Mouse (Mus musculus): ENCODE data around the gene Gm10642. TPM values are rescaled to one million over a fixed set of nuclear protein-coding genes. Genes with fewer than 3 reads are reported as not detected.
A peak's percentile ranks its signal among the peaks of the same experiment; 100 is the strongest.

The Gm10642 gene
- 3.3 and 3.8 TPM in 2 replicates for polyA plus RNA-seq (2012; ENCODE audit: insufficient read depth, insufficient read length, missing spikeins)

DNA sequence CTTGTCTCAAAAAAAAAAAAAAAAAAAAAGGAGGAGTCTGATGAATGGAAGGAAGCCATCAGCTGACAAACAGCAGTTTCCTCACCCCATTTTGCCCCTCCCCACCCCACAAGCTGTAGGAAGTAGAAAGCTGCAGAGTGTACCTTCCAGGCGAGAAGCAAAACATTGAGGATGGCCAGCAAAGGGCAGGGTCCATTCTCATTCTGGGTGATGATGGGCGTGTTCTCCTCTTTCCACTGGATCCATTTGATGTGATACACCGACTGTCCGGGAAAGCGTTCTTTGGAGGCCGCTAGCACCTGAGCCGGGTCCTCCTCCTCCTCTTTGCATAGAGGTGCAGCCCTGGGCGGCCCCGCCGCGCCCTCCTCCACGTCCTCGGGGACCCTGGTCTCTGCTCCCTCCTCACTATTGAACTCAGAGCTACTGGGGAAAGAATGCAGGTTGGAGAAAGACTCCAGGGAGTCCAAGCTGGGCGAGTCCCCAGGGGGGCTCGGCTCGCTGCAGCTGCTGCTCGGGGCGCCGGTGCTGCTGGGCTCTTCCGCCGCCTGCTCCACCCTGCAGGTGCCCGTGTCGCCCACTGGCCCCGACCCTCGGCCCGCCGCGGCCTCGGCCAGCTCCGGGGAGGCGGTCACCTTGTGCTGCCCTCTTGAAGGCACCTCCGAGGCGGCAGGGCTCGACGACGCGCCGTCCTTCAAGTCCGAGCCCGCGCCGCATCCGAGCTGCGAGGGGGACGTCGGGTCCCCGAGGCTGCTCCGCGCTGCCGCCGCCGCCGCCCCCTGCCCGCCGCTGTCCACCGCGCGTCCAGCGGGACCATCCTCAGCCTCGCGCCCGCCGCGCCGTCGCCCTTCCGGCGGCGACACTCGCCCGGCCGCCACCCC, at the start of gene Gm10642:
Gene Gm10642 (plus strand): TSS at position 122 of the 878 bp plus-strand sequence.
- Histone ChIP-seq H3K4me3 (ENCODE audit: insufficient read depth, low read depth, low read length) (peak within 1 kb of the TSS; percentile 89), H3K27ac (replicated peaks; ENCODE audit: low read depth, low read length) (peak within 1 kb of the TSS; percentile 75), H3K4me1 (ENCODE audit: control insufficient read depth, insufficient read depth, insufficient read length, low read length) (peaks cover 3% of the 10 kb centered on the region)

DNA sequence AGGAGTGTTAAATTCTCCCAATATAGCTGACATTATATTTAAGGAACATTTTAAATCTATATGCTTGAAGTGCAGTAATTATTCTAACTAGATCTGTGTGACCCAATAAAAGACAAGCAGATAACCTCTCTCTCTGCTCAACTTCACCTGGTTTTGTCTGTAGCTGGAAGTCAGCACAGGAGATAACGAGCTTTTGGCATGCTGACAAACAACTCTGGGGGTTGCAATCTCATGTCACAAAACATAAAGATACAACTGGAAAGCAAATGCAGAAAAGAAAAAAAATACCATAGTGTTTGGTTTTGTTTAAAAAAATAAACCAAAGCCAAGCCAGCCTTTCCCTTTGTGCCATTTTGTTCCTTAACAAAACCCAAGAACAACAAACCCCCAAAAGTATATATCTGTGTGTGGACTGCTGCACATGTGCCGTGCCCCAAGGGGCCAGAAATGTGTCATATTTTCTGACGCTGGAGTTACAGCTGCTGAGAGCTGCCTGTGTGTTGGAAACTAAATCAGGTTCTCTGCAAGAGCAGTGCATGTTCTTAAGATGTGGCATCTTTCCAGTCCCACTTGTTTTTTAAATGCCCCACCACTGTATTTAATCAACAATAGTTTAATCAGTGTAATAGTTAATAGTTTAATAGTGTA, 44.9 kb upstream of the Gm10642 start:
- Histone ChIP-seq H3K27ac (replicated peaks; ENCODE audit: low read depth, low read length) (no peak overlapping the region), H3K4me1 (ENCODE audit: control insufficient read depth, insufficient read depth, insufficient read length, low read length) (no peaks in the 10 kb centered on the region), H3K4me3 (ENCODE audit: insufficient read depth, low read depth, low read length) (no peak overlapping the region)

DNA sequence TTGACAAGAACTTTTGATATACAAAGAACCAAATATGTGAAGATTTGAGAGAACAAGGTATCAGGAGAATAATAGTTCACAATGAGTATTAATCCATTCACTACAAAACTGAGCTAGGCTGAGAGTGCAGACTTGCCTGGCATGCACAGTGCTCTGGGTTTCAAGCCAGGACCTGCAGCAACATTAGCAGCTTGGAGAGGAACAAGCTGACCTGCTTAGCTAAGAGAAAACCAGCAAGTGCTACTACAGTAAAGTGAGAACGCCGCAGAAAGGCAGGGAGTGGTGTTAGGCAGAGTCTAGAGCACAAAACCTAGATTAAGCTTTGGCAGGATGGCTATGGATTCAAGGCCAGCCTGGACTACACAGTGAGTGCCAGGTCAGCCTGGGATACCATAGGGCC, 26.3 kb upstream of the Gm10642 start:
- H3K27ac ChIP-seq (replicated peaks; ENCODE audit: low read depth, low read length): no peak overlapping the region
- H3K4me3 ChIP-seq (ENCODE audit: insufficient read depth, low read depth, low read length): no peak overlapping the region
- no peaks in the 10 kb centered on the region for H3K4me1 ChIP-seq (ENCODE audit: control insufficient read depth, insufficient read depth, insufficient read length, low read length)

- H3K4me3 ChIP-seq (ENCODE audit: insufficient read depth, low read depth, low read length): no peak overlapping the region
- H3K4me1 ChIP-seq (ENCODE audit: control insufficient read depth, insufficient read depth, insufficient read length, low read length): no peaks in the 10 kb centered on the region
- H3K27ac ChIP-seq (replicated peaks; ENCODE audit: low read depth, low read length): no peak overlapping the region
These were observed 24.4 kb upstream of the Gm10642 start for GRCm38 (mm10) chr9:70631665-70632064.

DNA sequence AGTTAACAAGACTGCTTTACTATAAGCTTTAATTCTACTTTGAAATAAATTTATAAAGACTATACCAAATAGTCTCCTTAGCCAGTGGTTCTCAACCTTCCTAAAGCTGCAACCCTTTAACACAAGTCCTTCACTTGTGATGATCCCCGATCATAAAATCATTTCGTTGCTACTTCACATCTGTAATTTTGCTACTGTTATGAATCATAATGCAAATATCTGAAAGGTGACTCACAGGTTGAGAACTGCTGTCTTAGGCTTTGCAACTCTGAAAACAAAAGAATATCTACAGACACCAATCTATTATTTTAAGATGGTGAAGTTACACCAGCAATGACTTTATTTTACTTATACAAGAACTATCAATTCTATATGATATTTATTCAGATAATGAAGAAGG, 19.3 kb upstream of the Gm10642 start:
- no peak overlapping the region for H3K4me3 ChIP-seq (ENCODE audit: insufficient read depth, low read depth, low read length)
- no peaks in the 10 kb centered on the region for H3K4me1 ChIP-seq (ENCODE audit: control insufficient read depth, insufficient read depth, insufficient read length, low read length)
- H3K27ac ChIP-seq (replicated peaks; ENCODE audit: low read depth, low read length): no peak overlapping the region

DNA sequence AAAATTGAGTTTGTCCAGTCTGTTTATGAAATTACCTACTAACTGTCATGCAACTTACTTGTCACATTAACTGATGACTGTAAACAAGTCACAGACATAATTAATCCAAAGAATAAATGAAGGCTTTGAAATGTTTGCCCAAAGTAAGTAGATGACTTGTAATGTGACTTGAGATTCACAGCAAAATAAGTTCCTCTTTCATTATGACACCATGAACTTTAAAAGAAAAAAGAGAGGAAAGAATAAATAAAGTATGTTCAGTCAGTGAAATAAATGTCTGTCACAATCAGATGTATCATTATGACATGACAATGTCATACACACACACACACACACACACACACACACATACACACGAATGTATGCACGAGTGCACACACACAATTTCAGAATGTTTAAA, 5.8 kb upstream of the Gm10642 start:
- peaks cover 3% of the 10 kb centered on the region for H3K4me1 ChIP-seq (ENCODE audit: control insufficient read depth, insufficient read depth, insufficient read length, low read length)
- no peak overlapping the region; the same call in 1 of the 2 replicates for H3K27ac ChIP-seq (replicated peaks; ENCODE audit: low read depth, low read length)
- no peak overlapping the region for H3K4me3 ChIP-seq (ENCODE audit: insufficient read depth, low read depth, low read length)

DNA sequence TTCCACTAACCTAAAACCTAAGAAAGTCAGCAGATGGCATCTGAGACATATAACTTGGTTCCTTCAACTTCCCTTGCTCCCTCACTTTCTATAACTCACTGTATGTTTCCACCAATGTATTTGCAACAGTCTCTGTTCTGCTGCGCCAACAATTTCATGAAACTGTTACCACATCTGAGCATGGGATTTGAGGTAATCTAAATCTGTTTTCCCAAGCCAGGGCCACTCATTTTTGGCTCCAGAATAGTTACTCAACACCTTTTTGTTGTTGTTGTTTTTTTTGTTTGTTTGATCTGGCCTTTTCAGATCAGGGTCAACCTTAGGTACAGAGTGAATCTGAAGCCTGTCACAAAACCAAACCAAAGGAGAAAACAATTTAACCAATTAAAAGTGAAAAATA, 5.1 kb upstream of the Gm10642 start:
- Histone ChIP-seq H3K4me1 (ENCODE audit: control insufficient read depth, insufficient read depth, insufficient read length, low read length) (peaks cover 3% of the 10 kb centered on the region), H3K4me3 (ENCODE audit: insufficient read depth, low read depth, low read length) (no peak overlapping the region), H3K27ac (replicated peaks; ENCODE audit: low read depth, low read length) (no peak overlapping the region; the same call in 1 of the 2 replicates)

DNA sequence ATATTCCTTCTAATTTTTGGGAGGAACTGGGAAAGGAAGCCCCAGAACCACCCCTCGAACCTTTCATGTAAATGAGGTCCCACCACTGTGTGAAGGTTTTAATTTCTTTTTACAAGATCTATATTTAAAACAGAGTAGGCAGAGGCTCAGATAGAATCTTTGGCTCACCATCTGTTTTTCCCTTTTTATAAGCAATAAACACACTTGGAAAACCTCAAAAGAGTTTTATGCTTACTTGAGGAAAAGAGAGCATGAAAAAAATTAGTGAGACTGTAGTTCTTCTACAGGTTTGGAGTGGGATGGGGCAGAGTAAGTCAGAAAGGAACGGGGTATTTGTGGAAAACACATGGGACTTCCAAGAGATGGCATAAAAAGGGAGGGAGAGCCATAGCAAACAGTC, 3.8 kb upstream of the Gm10642 start:
- Histone ChIP-seq H3K27ac (replicated peaks; ENCODE audit: low read depth, low read length) (no peak overlapping the region), H3K4me1 (ENCODE audit: control insufficient read depth, insufficient read depth, insufficient read length, low read length) (peaks cover 3% of the 10 kb centered on the region), H3K4me3 (ENCODE audit: insufficient read depth, low read depth, low read length) (no peak overlapping the region)

- H3K27ac ChIP-seq (replicated peaks; ENCODE audit: low read depth, low read length): no peak overlapping the region
- H3K4me3 ChIP-seq (ENCODE audit: insufficient read depth, low read depth, low read length): no peak overlapping the region
- H3K4me1 ChIP-seq (ENCODE audit: control insufficient read depth, insufficient read depth, insufficient read length, low read length): peaks cover 3% of the 10 kb centered on the region
These were observed 2.2 kb upstream of the Gm10642 start for GRCm38 (mm10) chr9:70653875-70654274.

- H3K4me3 ChIP-seq (ENCODE audit: insufficient read depth, low read depth, low read length): no peak overlapping the region
- no peak overlapping the region for H3K27ac ChIP-seq (replicated peaks; ENCODE audit: low read depth, low read length)
- peaks cover 3% of the 10 kb centered on the region for H3K4me1 ChIP-seq (ENCODE audit: control insufficient read depth, insufficient read depth, insufficient read length, low read length)
These were observed 1.6 kb upstream of the Gm10642 start for GRCm38 (mm10) chr9:70654496-70654895.

GRCm38 (mm10) chr9:70655764-70656129, 304 bp upstream of the Gm10642 start:
- Histone ChIP-seq H3K4me3 (ENCODE audit: insufficient read depth, low read depth, low read length) (no peak overlapping the region), H3K27ac (replicated peaks; ENCODE audit: low read depth, low read length) (no peak overlapping the region), H3K4me1 (ENCODE audit: control insufficient read depth, insufficient read depth, insufficient read length, low read length) (peaks cover 3% of the 10 kb centered on the region)

GRCm38 (mm10) chr9:70657013-70657967, 1.2 kb downstream of the Gm10642 start, which contains the start of gene Mindy2:
TSS of gene Mindy2 (minus strand) at chr9:70657174.
- Histone ChIP-seq H3K4me3 (ENCODE audit: insufficient read depth, low read depth, low read length) (peak within 1 kb of the TSS; percentile 89), H3K4me1 (ENCODE audit: control insufficient read depth, insufficient read depth, insufficient read length, low read length) (peaks cover 3% of the 10 kb centered on the region), H3K27ac (replicated peaks; ENCODE audit: low read depth, low read length) (peak within 1 kb of the TSS; percentile 75)

DNA sequence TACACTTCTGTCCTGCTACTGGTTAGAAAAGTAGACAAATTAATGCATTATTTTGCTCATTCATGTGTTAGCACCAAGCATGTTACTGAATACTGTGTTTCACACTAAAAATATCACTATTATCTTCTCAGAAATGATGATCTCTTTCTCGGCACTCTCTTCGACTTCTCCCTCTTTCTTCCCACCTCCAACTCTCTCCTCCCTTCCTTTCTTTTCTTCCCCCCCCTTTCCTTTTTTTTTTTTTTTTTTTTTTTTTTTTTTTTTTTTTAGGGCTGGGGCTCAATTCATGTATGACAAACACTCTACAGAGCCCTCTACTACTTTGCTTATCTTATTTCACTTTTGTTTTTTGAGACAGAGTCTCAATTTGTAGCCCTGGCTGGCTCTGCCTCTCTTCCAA, 2.2 kb downstream of the Gm10642 start:
- no peak overlapping the region for H3K4me3 ChIP-seq (ENCODE audit: insufficient read depth, low read depth, low read length)
- no peak overlapping the region for H3K27ac ChIP-seq (replicated peaks; ENCODE audit: low read depth, low read length)
- peaks cover 3% of the 10 kb centered on the region for H3K4me1 ChIP-seq (ENCODE audit: control insufficient read depth, insufficient read depth, insufficient read length, low read length)

- Histone ChIP-seq H3K4me3 (ENCODE audit: insufficient read depth, low read depth, low read length) (no peak overlapping the region), H3K4me1 (ENCODE audit: control insufficient read depth, insufficient read depth, insufficient read length, low read length) (no peaks in the 10 kb centered on the region), H3K27ac (replicated peaks; ENCODE audit: low read depth, low read length) (no peak overlapping the region)
These were observed 8.8 kb downstream of the Gm10642 start for GRCm38 (mm10) chr9:70664847-70665246.
